Mouse (Mus musculus) lung, postnatal 25 days (tissue): ENCODE results near the gene Nes.

Source experiments
- DNase-seq: peaks from one replicate; pipeline ENCODE4 v3.0.0; 2022; ENCODE audit warnings: low spot score

Nes gene

GRCm38 (mm10) chr3:87970939-87971488 is at the start of gene Nes:
TSS of gene Nes (plus strand) at chr3:87971078.
- DNase-seq: peak; percentile 75

GRCm38 (mm10) chr3:87924996-87925395 is 45.9 kb upstream of the Nes start:
- DNase-seq: no peak

GRCm38 (mm10) chr3:87927452-87927851 is 43.4 kb upstream of the Nes start:
- DNase-seq: no peak

GRCm38 (mm10) chr3:87929341-87930077 is 41.4 kb upstream of the Nes start:
- no peak for DNase-seq

GRCm38 (mm10) chr3:87930078-87930795 is 40.6 kb upstream of the Nes start, which contains the start of the genes Isg20l2 and Rrnad1:
TSS of gene Isg20l2 (plus strand) at chr3:87930314.
TSS of gene Rrnad1 (minus strand) at chr3:87930717.
- peak; percentile 97 for DNase-seq

GRCm38 (mm10) chr3:87934026-87934425 is 36.9 kb upstream of the Nes start:
- DNase-seq: no peak

GRCm38 (mm10) chr3:87934501-87934900 is 36.4 kb upstream of the Nes start:
- no peak for DNase-seq

- no peak for DNase-seq
Observed at GRCm38 (mm10) chr3:87935201-87935600, 35.7 kb upstream of the Nes start.

- DNase-seq: peak; percentile 75
Observed at GRCm38 (mm10) chr3:87935776-87936175, 35.1 kb upstream of the Nes start.

- DNase-seq: no peak
Observed at GRCm38 (mm10) chr3:87940611-87941010, 30.3 kb upstream of the Nes start.

GRCm38 (mm10) chr3:87942471-87942870 is 28.4 kb upstream of the Nes start:
- no peak for DNase-seq

- DNase-seq: no peak
Observed at GRCm38 (mm10) chr3:87943586-87943985, 27.3 kb upstream of the Nes start.

GRCm38 (mm10) chr3:87944838-87945600 is 25.9 kb upstream of the Nes start:
- no peak for DNase-seq

- no peak for DNase-seq
Observed at GRCm38 (mm10) chr3:87945781-87946540, 24.9 kb upstream of the Nes start.

- DNase-seq: no peak
Observed at GRCm38 (mm10) chr3:87946541-87946860, 24.4 kb upstream of the Nes start.

- DNase-seq: no peak
Observed at GRCm38 (mm10) chr3:87947056-87947810, 23.6 kb upstream of the Nes start.

- DNase-seq: no peak
Observed at GRCm38 (mm10) chr3:87947811-87948199, 23.1 kb upstream of the Nes start.

GRCm38 (mm10) chr3:87948378-87949265 is 22.3 kb upstream of the Nes start, which contains the start of gene Crabp2:
TSS of gene Crabp2 (plus strand) at chr3:87948666.
- DNase-seq: no peak

GRCm38 (mm10) chr3:87949266-87949954 is 21.5 kb upstream of the Nes start:
- no peak for DNase-seq
